Mouse (Mus musculus) G1E-ER4 (cell line): Measurements from ENCODE around the gene Slc36a3. TPM values are rescaled to one million over a fixed set of nuclear protein-coding genes. Genes with fewer than 3 reads are reported as not detected.

Source experiments
- GATA1 ChIP-seq: IDR thresholded peaks from one replicate; pipeline ENCODE4 v1.8.0; 2012; ENCODE audit warnings: low read length, inconsistent platforms
- polyA plus RNA-seq: library from polyadenylated mRNA; stranded (reverse); fragments of >175 nt; gene quantifications from 2 replicates; pipeline ENCODE4 v1.2.3, GENCODE M21; 2012

Gene Slc36a3
- polyA plus RNA-seq, result not detected in 2 replicates

DNA sequence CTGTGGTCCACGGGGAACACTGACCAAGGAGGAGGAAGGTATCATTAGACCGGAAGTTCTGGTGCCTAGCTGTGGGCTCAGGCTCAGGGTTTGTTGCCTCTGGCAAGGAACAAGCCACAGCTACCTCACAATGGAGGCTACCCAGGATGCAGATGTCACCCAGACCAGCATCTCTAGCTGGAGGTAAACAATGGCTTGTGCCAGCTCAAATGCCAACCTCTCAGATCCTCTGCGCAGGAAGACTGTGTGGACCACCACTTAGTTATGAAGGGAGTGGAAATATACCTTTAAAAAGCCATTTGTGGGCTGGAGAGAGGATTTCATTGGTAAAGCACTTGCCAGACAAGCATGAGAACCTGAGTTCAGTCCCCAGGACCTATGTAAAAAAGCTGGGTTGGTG, at the start of gene Slc36a3:
TSS of gene Slc36a3 (minus strand) at position 101 of the 400 bp plus-strand sequence.
- TF ChIP-seq GATA1, result no peak

GRCm38 (mm10) chr11:55197740-55198510, 46.4 kb upstream of the Slc36a3 start:
- TF ChIP-seq GATA1, result no peak

GRCm38 (mm10) chr11:55197086-55197485, 45.6 kb upstream of the Slc36a3 start:
- no peak for TF ChIP-seq GATA1

GRCm38 (mm10) chr11:55190216-55190615, 38.7 kb upstream of the Slc36a3 start:
- no peak for TF ChIP-seq GATA1

- TF ChIP-seq GATA1, result no peak
These were observed 36.3 kb upstream of the Slc36a3 start for GRCm38 (mm10) chr11:55187777-55188176.

DNA sequence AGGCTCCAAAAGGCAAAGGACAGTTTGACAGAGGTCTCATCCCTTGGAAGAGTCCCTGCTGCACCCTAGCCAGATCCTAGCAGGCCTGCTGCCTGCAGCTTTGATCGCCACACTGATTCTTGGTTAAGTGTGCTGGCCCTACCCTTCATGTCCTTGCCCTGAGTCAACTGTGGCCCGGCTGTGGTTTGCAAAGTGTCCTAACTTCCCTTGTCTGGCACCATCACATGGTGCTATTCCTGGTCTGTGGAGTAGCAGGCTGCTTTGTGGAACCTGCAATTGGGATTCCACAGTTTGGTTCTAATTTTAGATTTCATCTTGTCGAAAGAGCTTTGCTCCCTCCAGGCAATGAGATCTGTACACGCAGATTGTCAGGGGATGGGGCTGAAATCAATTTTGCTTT, 35.8 kb upstream of the Slc36a3 start:
- TF ChIP-seq GATA1, result no peak

GRCm38 (mm10) chr11:55184733-55185291, 33.3 kb upstream of the Slc36a3 start, which contains the start of gene Slc36a2:
Slc36a2 (minus strand) TSS chr11:55185077.
- TF ChIP-seq GATA1, result no peak

- no peak for TF ChIP-seq GATA1
These were observed 32.7 kb upstream of the Slc36a3 start for GRCm38 (mm10) chr11:55184246-55184645.

DNA sequence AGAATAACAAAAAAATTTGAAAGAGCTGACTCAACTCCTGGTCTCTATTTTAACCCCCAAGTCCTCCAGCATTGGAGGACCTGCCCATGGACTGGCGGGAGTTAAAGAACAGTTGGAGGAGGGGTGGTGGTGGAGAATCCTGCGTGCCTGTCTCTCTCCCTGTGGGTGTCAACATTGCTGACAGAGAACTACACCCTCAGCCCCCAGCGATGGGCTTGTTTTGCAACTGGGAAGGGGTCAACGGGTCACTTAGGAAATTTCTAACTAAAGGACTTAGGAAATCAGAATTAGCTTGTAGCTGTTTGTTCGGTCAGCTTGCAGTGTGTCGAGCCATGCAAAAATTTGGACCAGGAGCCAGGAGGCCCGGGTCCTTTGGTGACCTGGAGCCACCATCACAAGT, 31.6 kb upstream of the Slc36a3 start:
- TF ChIP-seq GATA1, result no peak

DNA sequence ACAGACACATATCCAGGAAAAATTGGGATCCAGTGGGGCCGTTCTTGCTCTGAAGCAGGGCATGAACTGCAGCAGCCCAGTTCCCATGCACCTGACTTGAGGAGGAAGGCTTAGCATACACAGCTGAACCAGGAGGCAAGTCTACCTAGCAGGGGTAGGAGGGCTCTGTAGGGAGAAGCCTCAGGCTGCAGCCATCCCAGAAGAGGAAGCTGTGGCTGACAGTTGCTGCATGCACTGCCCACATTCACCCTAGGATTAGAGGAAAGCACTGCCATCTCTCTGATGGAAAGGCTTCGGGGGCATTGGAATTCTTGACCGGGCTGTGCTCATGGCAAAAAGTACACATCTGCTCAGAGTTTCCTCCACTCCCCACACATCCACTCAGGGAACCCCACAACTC, 28.3 kb upstream of the Slc36a3 start:
- no peak for TF ChIP-seq GATA1

GRCm38 (mm10) chr11:55178830-55179229, 27.3 kb upstream of the Slc36a3 start:
- no peak for TF ChIP-seq GATA1

DNA sequence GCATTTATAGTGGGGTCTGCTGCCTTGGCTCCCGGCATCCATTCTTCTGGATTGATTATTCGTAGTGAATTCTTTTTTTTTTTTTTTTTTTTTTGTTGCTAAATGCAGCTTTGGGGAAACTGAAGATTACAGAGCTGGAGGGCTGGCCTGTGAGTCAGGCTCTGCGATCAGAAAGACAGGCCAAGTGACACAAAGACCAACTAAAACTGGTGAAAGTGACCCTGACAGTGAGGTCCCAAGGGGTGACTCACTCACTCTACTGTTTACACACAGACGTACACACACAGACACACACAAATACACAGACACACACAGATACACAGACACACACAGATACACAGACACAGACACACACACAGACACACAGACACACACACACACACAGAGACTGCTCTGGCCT, 19.0 kb upstream of the Slc36a3 start:
- no peak for TF ChIP-seq GATA1

DNA sequence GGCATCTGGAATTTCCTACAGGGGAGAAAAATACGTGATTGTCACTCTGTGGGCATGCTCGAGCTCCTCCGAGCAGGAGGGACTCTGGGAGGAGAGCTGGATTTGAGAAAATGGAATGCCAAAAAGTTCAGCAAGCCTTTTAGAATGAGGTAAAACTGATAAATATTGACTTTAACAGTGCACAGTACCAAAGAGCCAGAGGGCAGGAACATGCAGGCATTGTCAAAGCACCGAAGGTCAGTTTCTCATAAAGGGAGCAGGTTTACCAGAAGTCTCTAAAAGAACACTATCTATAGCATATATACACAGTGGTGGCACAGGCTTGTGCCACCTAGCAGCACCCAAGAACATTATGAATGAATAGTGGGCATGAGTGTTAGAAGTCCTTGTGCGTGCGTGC, 17.4 kb upstream of the Slc36a3 start:
- TF ChIP-seq GATA1, result no peak

DNA sequence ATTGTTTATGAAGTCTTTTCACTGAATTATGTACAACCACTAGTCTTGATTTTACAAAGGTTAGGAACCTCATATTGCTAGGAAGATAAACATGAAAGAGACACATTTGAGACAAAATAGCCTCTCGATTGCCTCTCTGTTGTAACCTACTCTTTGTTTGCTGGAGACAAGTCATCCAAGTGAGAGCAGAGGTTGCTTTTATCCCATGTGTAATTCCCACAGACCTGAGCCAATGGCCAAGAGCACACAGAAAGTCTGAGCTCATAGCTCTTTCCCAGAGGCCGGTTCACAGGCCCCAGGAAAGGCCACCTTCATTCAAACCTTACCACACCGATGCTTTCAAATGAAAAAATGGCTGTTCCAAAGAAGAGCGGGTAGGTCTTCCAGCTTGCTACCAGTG, 17.0 kb upstream of the Slc36a3 start:
- no peak for TF ChIP-seq GATA1

DNA sequence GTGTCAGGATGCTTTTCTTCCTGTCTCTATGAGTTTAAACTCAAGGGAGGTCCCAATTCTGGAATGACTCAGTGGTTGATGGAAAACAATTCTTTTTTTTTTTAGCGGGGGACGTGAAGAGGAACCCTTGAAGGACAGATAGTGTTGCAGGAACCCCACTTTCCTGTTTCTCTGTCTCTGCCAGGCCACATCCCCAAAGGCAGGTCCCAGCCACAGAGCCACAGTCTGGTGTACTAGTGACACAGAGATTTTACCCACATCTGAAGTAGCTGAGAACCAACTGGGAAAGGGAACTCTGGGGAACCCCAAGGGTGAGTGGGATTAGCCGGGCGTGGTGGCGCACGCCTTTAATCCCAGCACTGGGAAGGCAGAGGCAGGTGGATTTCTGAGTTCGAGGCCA, 14.2 kb upstream of the Slc36a3 start:
- TF ChIP-seq GATA1, result no peak

DNA sequence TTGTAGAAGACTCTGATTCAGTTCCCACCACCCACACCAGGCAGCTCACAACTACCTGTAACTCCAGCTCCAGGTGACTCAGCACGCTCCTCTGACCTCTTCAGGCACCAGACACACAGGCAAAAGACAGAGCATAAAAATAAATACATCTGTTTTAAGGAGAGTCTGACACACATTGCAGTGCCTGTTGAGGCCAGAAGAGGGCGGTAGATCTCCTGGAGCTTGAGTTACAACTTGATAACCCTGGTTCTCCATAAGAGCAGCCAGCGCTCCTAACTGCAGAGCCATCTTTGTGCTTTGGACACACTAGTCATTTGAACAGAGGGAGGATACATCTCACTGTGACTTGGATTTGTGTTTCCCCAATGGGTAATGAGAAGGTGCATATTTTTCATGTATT, 13.2 kb upstream of the Slc36a3 start:
- no peak for TF ChIP-seq GATA1

- TF ChIP-seq GATA1, result no peak
These were observed 11.2 kb upstream of the Slc36a3 start for GRCm38 (mm10) chr11:55162670-55163069.
